Mouse (Mus musculus): ENCODE data around the gene Tom1l1. TPM values are rescaled to one million over a fixed set of nuclear protein-coding genes. Genes with fewer than 3 reads are reported as not detected.

Tom1l1 gene
- total RNA-seq (2012; rRNA removed): 12.0 and 14.3 TPM in 2 replicates

DNA sequence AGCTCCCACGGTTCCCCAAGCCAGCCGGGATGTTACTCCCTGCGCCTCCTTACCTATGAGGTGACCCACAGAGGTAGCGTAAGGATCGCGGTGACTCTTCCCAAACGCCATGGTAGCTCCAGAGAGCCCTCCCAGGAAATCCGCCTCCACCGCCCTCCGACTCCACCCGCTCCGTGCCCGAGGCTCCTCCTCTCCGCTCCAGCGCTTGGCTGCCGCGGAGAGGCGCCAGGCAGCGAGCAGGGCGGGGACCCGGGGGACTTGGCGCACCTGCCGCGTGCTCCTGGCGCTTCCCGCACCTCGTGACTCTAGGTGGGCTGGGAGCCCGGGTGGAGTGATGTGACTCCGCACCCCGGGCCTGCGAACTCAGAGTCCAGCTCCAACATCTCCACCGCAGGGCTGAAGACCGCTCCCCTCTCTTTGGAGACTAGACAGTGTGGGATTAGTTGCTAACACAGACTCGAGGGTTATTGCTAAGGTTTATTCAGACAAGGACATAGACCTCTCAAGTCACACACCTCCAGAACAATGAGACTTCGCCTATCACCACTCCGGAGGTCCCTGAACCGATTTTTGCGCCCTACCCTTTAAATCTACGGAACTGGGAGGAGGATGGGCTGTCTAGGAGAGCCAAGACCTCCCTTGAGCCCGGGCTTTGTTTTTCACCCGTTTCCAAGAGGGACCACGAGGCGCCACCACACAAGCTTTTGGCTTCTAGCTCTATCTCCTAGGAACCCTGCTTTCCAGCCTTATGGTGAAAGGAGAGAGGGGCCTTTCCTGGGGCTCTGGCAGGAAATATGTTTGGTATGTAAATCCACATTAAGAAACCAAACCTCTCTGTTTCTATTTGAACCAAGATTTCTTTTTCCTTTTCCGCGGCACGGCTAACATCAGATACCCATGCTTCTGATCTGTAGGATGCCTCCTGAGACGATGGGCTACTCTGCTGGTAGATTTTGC lies at the start of gene Tom1l1:
Gene Tom1l1, minus strand, starts transcription at position 907 of the 957 bp plus-strand sequence.
- in situ Hi-C loops (cut with MboI; ENCODE audit: low sequenced_read_pairs in 2 of 2, unreplicated experiment in 2 of 2): no loop called here

DNA sequence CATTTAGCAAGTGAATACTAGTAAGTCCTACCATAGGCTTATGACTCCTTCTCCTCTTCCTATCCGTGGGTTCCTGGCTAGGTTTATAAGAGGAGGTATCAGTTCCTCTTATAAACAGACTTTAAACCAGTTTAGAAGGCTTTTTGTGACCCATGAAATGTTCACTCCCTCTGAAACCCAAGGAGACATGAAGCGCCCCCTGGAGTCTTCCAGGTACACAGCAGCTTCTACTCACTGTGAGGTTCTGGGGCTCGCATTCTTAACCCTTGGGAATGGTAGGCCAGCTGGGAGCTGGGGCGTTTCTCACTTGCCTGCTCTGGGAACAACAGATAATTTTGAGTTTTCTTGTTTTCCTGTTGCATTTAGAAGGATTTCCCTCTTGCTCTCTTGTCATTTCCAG lies 45.4 kb upstream of the Tom1l1 start:
- peak; percentile 24 for DNase-seq (ENCODE audit: low read depth, low spot score)
- in situ Hi-C loops (cut with MboI; ENCODE audit: low sequenced_read_pairs in 2 of 2, unreplicated experiment in 2 of 2): no loop called here
- H3K9me3 ChIP-seq (ENCODE audit: control insufficient read depth, insufficient read depth, low read depth, low read length): no peaks in the 10 kb centered on the region
- no peaks in the 10 kb centered on the region for H3K36me3 ChIP-seq (ENCODE audit: control insufficient read depth, insufficient read depth, low read length, poor library complexity, severe bottlenecking)
- no peak overlapping the region for H3K27ac ChIP-seq (ENCODE audit: insufficient read depth, low read depth, low read length, poor library complexity, severe bottlenecking)
- no peak for TF ChIP-seq ZNF384 (IDR thresholded peaks at IDR 0.05; ENCODE audit: low read depth, low read length)
- TF ChIP-seq HCFC1 (IDR thresholded peaks at IDR 0.05; ENCODE audit: borderline replicate concordance, insufficient read depth, low read length): no peak
- no peak for TF ChIP-seq CHD2 (IDR thresholded peaks at IDR 0.05; ENCODE audit: low read depth, low read length)
- TF ChIP-seq MAFK (IDR thresholded peaks at IDR 0.05; ENCODE audit: insufficient read depth, low read depth, low read length): no peak
- no peak for TF ChIP-seq ZC3H11A (IDR thresholded peaks at IDR 0.05; ENCODE audit: borderline replicate concordance, low read depth, low read length)
- no peak overlapping the region for H3K9ac ChIP-seq (ENCODE audit: insufficient read depth, low read depth, low read length, poor library complexity, severe bottlenecking)
- H3K4me1 ChIP-seq (ENCODE audit: control insufficient read depth in 2 of 2, insufficient read depth in 2 of 2, low read length in 2 of 2, poor library complexity in 1 of 2): no peaks in the 10 kb centered on the region
- no peak overlapping the region for H3K4me3 ChIP-seq (ENCODE audit: insufficient read depth in 1 of 2, low read depth in 1 of 2, low read length in 2 of 2, poor library complexity in 1 of 2, severe bottlenecking in 1 of 2)

More for the DNA sequence above, at the start of gene Tom1l1:
- no peaks in the 10 kb centered on the region for H3K9me3 ChIP-seq (ENCODE audit: control insufficient read depth, insufficient read depth, low read depth, low read length)
- H3K4me3 ChIP-seq (ENCODE audit: insufficient read depth in 1 of 2, low read depth in 1 of 2, low read length in 2 of 2, poor library complexity in 1 of 2, severe bottlenecking in 1 of 2): peak within 1 kb of the TSS; percentile 85 to 90
- H3K36me3 ChIP-seq (ENCODE audit: control insufficient read depth, insufficient read depth, low read length, poor library complexity, severe bottlenecking): no peaks in the 10 kb centered on the region
- peak within 1 kb of the TSS; percentile 83 for H3K9ac ChIP-seq (ENCODE audit: insufficient read depth, low read depth, low read length, poor library complexity, severe bottlenecking)
- no peak for TF ChIP-seq ZC3H11A (IDR thresholded peaks at IDR 0.05; ENCODE audit: borderline replicate concordance, low read depth, low read length)
- TF ChIP-seq ZNF384 (IDR thresholded peaks at IDR 0.05; ENCODE audit: low read depth, low read length): no peak
- TF ChIP-seq CHD2 (IDR thresholded peaks at IDR 0.05; ENCODE audit: low read depth, low read length): no peak
- no peak for TF ChIP-seq HCFC1 (IDR thresholded peaks at IDR 0.05; ENCODE audit: borderline replicate concordance, insufficient read depth, low read length)
- TF ChIP-seq MAFK (IDR thresholded peaks at IDR 0.05; ENCODE audit: insufficient read depth, low read depth, low read length): no peak
- peak; percentile 71 for DNase-seq (ENCODE audit: low read depth, low spot score)
- H3K27ac ChIP-seq (ENCODE audit: insufficient read depth, low read depth, low read length, poor library complexity, severe bottlenecking): no peak within 1 kb of the TSS
- peaks cover 2 to 3% of the 10 kb centered on the region in 2 experiments; a peak in 1 of 4 replicates for H3K4me1 ChIP-seq (ENCODE audit: control insufficient read depth in 2 of 2, insufficient read depth in 2 of 2, low read length in 2 of 2, poor library complexity in 1 of 2)

DNA sequence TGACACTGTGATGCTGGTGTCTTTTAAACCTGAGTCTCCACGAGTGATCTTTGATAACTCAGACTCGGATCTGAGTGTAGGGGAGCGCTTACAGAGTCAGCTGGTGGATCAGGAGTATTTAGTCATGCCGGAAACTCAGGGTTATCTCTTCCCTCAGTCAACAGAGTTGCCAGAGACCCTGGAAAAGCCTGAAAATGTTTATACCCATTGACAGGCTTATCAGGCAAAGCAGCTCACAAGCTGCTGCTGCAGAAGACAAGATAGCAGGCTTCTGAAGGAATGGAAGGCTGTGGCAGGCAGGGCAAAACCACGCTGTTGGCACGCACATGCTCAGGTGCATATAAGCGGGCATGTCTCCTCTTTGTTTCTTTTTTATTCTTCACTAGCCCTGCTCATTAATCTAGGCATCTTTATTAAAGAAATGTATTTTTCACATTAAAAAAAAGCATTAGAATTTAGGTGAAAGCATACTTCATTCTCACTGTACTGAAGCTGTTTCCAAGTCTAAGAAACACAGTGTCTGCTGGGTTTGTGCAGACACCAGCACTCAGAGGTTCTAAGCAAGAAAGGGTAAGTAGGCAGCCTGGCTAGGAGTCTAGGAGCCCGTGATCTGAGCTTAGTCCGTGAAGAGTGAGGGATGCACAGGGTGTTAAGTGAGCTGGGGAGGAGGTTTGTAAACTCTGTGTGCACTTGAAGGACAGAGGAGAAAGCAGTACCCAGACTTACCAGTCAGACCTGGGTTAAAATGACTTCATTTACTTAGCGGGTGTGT lies 39.4 kb upstream of the Tom1l1 start:
- H3K4me3 ChIP-seq (ENCODE audit: insufficient read depth in 1 of 2, low read depth in 1 of 2, low read length in 2 of 2, poor library complexity in 1 of 2, severe bottlenecking in 1 of 2): no peak overlapping the region
- H3K36me3 ChIP-seq (ENCODE audit: control insufficient read depth, insufficient read depth, low read length, poor library complexity, severe bottlenecking): no peaks in the 10 kb centered on the region
- in situ Hi-C loops (cut with MboI; ENCODE audit: low sequenced_read_pairs in 2 of 2, unreplicated experiment in 2 of 2): no loop called here
- no peaks in the 10 kb centered on the region for H3K9me3 ChIP-seq (ENCODE audit: control insufficient read depth, insufficient read depth, low read depth, low read length)
- no peak overlapping the region for H3K27ac ChIP-seq (ENCODE audit: insufficient read depth, low read depth, low read length, poor library complexity, severe bottlenecking)
- DNase-seq (ENCODE audit: low read depth, low spot score): no peak
- H3K4me1 ChIP-seq (ENCODE audit: control insufficient read depth in 2 of 2, insufficient read depth in 2 of 2, low read length in 2 of 2, poor library complexity in 1 of 2): no peaks in the 10 kb centered on the region
- TF ChIP-seq HCFC1 (IDR thresholded peaks at IDR 0.05; ENCODE audit: borderline replicate concordance, insufficient read depth, low read length) (no peak), CHD2 (IDR thresholded peaks at IDR 0.05; ENCODE audit: low read depth, low read length) (no peak), ZC3H11A (IDR thresholded peaks at IDR 0.05; ENCODE audit: borderline replicate concordance, low read depth, low read length) (no peak), MAFK (IDR thresholded peaks at IDR 0.05; ENCODE audit: insufficient read depth, low read depth, low read length) (no peak), ZNF384 (IDR thresholded peaks at IDR 0.05; ENCODE audit: low read depth, low read length) (no peak)
- H3K9ac ChIP-seq (ENCODE audit: insufficient read depth, low read depth, low read length, poor library complexity, severe bottlenecking): no peak overlapping the region

DNA sequence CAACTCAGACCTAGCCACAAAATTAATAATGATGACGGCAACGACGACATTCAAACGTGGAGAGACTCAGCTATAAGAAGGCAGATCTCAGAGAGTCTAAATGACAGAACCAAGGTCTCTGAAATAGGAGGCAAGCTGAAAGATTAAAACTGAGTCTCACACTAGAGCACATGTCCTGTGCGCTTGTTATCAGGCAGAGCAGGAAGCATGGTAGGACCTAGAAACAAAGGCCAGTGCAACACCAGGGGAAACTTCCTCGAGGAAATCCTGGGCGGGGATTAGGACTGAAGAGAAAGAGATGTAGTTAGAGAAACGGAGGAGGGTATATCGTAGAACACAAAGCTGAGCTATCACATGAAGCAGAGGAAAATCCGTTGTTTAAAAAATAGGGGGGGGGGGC lies 38.6 kb upstream of the Tom1l1 start:
- H3K4me1 ChIP-seq (ENCODE audit: control insufficient read depth in 2 of 2, insufficient read depth in 2 of 2, low read length in 2 of 2, poor library complexity in 1 of 2): no peaks in the 10 kb centered on the region
- H3K36me3 ChIP-seq (ENCODE audit: control insufficient read depth, insufficient read depth, low read length, poor library complexity, severe bottlenecking): no peaks in the 10 kb centered on the region
- no peak overlapping the region for H3K9ac ChIP-seq (ENCODE audit: insufficient read depth, low read depth, low read length, poor library complexity, severe bottlenecking)
- in situ Hi-C loops (cut with MboI; ENCODE audit: low sequenced_read_pairs in 2 of 2, unreplicated experiment in 2 of 2): no loop called here
- H3K4me3 ChIP-seq (ENCODE audit: insufficient read depth in 1 of 2, low read depth in 1 of 2, low read length in 2 of 2, poor library complexity in 1 of 2, severe bottlenecking in 1 of 2): no peak overlapping the region
- H3K9me3 ChIP-seq (ENCODE audit: control insufficient read depth, insufficient read depth, low read depth, low read length): no peaks in the 10 kb centered on the region
- H3K27ac ChIP-seq (ENCODE audit: insufficient read depth, low read depth, low read length, poor library complexity, severe bottlenecking): no peak overlapping the region
- no peak for TF ChIP-seq ZC3H11A (IDR thresholded peaks at IDR 0.05; ENCODE audit: borderline replicate concordance, low read depth, low read length)
- no peak for TF ChIP-seq ZNF384 (IDR thresholded peaks at IDR 0.05; ENCODE audit: low read depth, low read length)
- TF ChIP-seq MAFK (IDR thresholded peaks at IDR 0.05; ENCODE audit: insufficient read depth, low read depth, low read length): no peak
- TF ChIP-seq HCFC1 (IDR thresholded peaks at IDR 0.05; ENCODE audit: borderline replicate concordance, insufficient read depth, low read length): no peak
- no peak for TF ChIP-seq CHD2 (IDR thresholded peaks at IDR 0.05; ENCODE audit: low read depth, low read length)
- DNase-seq (ENCODE audit: low read depth, low spot score): no peak

All from ES-E14 (cell line).